Mouse (Mus musculus) limb, embryonic 10.5 days (tissue): ENCODE measurements around the gene Bola1. TPM values are rescaled to one million over a fixed set of nuclear protein-coding genes. Genes with fewer than 3 reads are reported as not detected.
A peak's percentile ranks its signal among the peaks of the same experiment; 100 is the strongest.
"Not testable (repeated sequence)": the region's sequence is repeated elsewhere in the genome, so short reads cannot be mapped to it uniquely, and the experiment has no call there.

Experiments used
- DNase-seq: peaks from one replicate; pipeline ENCODE4 v3.0.0-alpha.2; 2017; ENCODE audit warnings: low spot score
- H3K27ac ChIP-seq: fragments of 300-500 bp; sonication (generic); 2 replicates; pipeline ENCODE4 v1.5.1; 2016; ENCODE audit warnings: mild to moderate bottlenecking
- H3K27me3 ChIP-seq: fragments of 300-500 bp; sonication (generic); 2 replicates; pipeline ENCODE4 v1.6.1; 2016; ENCODE audit warnings: low read depth, mild to moderate bottlenecking; ENCODE audit not compliant: poor library complexity, severe bottlenecking
- H3K36me3 ChIP-seq: fragments of 300-500 bp; sonication (generic); 2 replicates; pipeline ENCODE4 v1.6.1; 2016; ENCODE audit warnings: mild to moderate bottlenecking, moderate library complexity
- H3K4me1 ChIP-seq: fragments of 300-500 bp; sonication (generic); 2 replicates; pipeline ENCODE4 v1.6.1; 2016
- H3K4me3 ChIP-seq: fragments of 300-500 bp; sonication (generic); 2 replicates; pipeline ENCODE4 v1.5.1; 2016; ENCODE audit warnings: mild to moderate bottlenecking, moderate library complexity
- H3K9me3 ChIP-seq: fragments of 300-500 bp; sonication (generic); replicated peaks from 2 replicates; pipeline ENCODE4 v1.6.1; 2016; ENCODE audit warnings: mild to moderate bottlenecking
- WGBS: fragments of 180-500 bp; shearing (Covaris S2); methylation state at CpG from one replicate; pipeline ENCODE4 v1.1.7; 2016; 5-methylcytosine and 5-hydroxymethylcytosine counted together
- polyA plus RNA-seq: library from polyadenylated mRNA; unstranded; fragments of >200 nt; fragmentation: Nextera tagmentation; extraction: Ambion mirVana; gene quantifications from 2 replicates; pipeline ENCODE4 v1.2.1, GENCODE M21; 2016

Gene Bola1
- polyA plus RNA-seq, 1 experiment from 2014 or later = 74.2 TPM

DNA sequence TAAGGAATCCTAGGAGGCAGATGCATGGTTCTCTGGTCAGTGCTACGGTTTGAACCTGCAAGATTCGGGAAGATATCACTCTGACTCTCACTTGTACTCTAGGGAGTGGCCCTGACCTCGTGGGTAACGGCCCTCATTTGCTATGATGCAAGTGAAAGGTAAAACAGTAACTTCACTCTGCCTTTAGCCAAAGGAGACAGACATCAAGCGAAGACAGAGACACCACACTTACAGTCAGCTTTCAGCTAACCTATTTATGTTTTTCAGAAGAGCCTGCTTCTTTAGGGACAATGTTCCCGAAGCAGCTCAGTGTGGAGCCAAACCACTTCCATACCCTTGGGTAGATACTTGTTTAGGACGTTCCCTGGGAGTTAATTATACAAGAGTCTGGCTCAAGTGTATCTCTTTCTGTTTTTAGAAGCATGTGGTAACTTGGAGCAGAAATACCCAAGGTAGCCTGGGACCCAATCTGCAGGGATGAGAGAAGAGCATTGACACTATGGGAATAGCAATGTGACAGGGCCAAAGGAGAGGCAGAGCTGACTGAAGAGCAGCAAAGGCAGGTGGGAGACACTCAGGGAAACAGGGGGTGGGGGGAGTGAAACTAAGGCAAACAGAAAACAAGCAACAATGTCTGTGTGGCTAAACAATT, 24.5 kb upstream of the Bola1 start:
- no peak for DNase-seq
- Histone ChIP-seq H3K36me3 (no peaks in the 10 kb centered on the region), H3K27me3 (peaks cover 2% of the 10 kb centered on the region; the same call in 1 of the 2 replicates), H3K27ac (peak overlapping the region; percentile 95), H3K4me3 (peak overlapping the region; percentile 55), H3K4me1 (peaks cover 56% of the 10 kb centered on the region), H3K9me3 (no peaks in the 10 kb centered on the region)
- WGBS = 89% methylated on average over 7 of the region's 7 CpGs

DNA sequence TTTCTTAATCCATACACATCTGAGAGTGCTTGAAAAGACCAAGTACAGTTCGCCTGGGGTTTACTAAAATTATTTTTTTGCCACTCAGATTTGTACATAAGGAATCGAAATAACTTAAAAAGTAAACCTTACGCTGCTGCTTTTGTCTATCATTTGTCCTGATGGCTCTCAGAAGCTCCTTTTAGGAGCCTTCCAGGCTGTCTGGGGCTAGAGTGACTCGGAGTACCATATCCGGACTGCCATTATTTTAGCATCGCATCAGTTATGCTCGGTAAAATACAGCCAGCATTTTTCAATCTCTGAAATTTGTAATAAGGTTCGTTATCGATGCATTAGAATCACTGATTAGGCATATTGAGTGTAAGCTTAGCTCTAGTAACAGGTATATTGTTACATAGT, 21.3 kb upstream of the Bola1 start:
- no peak for DNase-seq
- peak overlapping the region; percentile 40 for H3K4me3 ChIP-seq
- H3K4me1 ChIP-seq = peaks cover 49% of the 10 kb centered on the region
- H3K9me3 ChIP-seq = no peaks in the 10 kb centered on the region
- no peaks in the 10 kb centered on the region for H3K27me3 ChIP-seq
- peak overlapping the region; percentile 95 for H3K27ac ChIP-seq
- no peaks in the 10 kb centered on the region for H3K36me3 ChIP-seq
- WGBS = 87% methylated on average over 9 of the region's 9 CpGs

- peaks cover 49% of the 10 kb centered on the region for H3K4me1 ChIP-seq
- DNase-seq = peak; percentile 75
- not testable (repeated sequence) for H3K36me3 ChIP-seq, H3K27me3 ChIP-seq, H3K9me3 ChIP-seq
- peak within 1 kb of the TSS; percentile 95 for H3K27ac ChIP-seq
- 5% methylated on average over 29 of the region's 85 CpGs for WGBS
- H3K4me3 ChIP-seq = peak within 1 kb of the TSS; percentile 40
These were observed 20.7 kb upstream of the Bola1 start, which contains the start of gene Hist2h2aa2 for GRCm38 (mm10) chr3:96239949-96240798. Gene Hist2h2aa2, minus strand, starts transcription at chr3:96240276.

DNA sequence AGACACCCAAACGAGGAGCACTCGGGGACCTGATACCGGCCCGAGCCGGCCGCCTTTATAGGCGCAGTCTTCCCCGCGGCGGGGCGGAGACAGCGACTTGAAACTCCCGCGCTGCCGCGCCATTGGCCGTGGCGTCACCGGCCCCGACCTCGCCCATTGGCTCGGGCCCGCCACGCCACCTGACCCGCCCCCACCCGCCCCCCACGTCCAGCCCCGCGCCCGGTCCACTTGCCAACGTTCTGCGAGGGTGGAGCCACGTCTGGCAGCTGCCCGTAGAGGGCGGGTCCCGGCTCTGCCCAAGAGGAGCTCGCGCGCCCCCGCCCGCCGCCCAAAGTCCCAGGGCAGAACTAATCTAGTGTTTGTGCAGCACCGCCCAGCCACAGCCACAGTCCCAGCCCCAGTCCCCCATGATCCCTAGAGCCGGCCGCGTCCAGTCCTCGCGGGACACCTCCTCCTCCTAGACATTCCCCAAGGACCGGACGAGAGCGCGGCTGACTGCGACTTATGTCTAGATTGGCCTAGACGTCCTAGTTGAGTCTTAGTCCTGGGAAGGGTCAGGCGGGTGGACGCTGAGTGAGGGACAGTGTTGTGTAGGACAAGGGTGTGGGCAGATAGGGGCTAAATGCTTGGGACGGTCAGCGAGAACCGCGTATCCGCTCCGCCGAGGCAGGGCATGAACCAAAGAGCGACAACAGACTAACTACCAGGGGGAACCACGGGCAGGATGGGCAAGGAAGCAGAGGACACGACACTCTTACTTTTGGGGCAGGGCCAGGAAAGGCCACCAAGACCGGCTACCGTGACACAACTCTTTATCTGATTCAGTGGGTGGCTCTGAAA, 19.7 kb upstream of the Bola1 start, which contains the start of gene Hist2h3c2:
Gene Hist2h3c2 (minus strand): TSS at position 174 of the 840 bp plus-strand sequence.
- H3K36me3 ChIP-seq, H3K9me3 ChIP-seq, H3K27me3 ChIP-seq, DNase-seq: not testable (repeated sequence)
- WGBS = under 1% methylated on average over 12 of the region's 68 CpGs
- Histone ChIP-seq H3K27ac (peak within 1 kb of the TSS; percentile 90), H3K4me1 (peaks cover 39% of the 10 kb centered on the region), H3K4me3 (peak within 1 kb of the TSS; percentile 57)

- Histone ChIP-seq H3K27ac (peak overlapping the region; percentile 90), H3K27me3 (no peaks in the 10 kb centered on the region), H3K4me1 (peaks cover 28% of the 10 kb centered on the region), H3K9me3 (no peaks in the 10 kb centered on the region), H3K4me3 (peak overlapping the region; percentile 57), H3K36me3 (no peaks in the 10 kb centered on the region)
- peak; percentile 43 for DNase-seq
- WGBS = under 1% methylated on average over 12 of the region's 12 CpGs
These were observed 18.5 kb upstream of the Bola1 start for GRCm38 (mm10) chr3:96237904-96238511.

DNA sequence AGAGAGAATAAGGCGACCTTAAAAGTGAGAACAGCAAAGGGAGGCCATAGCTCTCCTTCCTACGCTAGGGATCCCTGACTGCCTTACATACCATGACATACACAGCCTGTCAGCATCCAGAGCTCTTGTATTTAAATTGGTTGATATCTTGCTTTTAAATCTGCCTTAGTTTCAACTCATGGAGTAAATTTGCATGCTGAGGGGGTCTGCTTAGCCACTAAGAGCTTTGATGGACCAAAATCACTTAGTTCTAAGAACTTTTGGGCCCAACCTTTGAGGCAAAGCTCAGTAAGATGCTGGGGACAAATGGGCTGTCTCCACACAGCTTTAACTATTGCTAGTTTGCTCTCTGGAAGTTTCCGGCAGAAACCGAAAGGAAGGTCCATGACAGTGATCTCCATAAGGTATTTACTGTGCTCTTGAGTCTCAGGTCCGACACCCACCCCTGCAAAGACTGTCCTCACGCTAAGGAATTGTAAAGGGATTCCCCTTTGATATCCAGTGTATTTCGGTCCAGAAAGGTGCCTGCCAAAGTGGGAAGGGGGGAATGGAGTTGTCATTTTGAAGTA, 17.9 kb upstream of the Bola1 start:
- Histone ChIP-seq H3K27me3 (no peaks in the 10 kb centered on the region), H3K9me3 (no peaks in the 10 kb centered on the region), H3K4me1 (peaks cover 22% of the 10 kb centered on the region), H3K36me3 (no peaks in the 10 kb centered on the region), H3K27ac (peak overlapping the region; percentile 90), H3K4me3 (peak overlapping the region; percentile 57)
- DNase-seq = peak; percentile 49
- 31% methylated on average over 7 of the region's 7 CpGs for WGBS

- H3K4me1 ChIP-seq = peaks cover 19% of the 10 kb centered on the region
- peak overlapping the region; percentile 90 for H3K27ac ChIP-seq
- H3K36me3 ChIP-seq = no peaks in the 10 kb centered on the region
- peak overlapping the region; percentile 57 for H3K4me3 ChIP-seq
- H3K9me3 ChIP-seq = no peaks in the 10 kb centered on the region
- 87% methylated on average over 4 of the region's 4 CpGs for WGBS
- no peaks in the 10 kb centered on the region for H3K27me3 ChIP-seq
- peak; percentile 40 for DNase-seq
These were observed 17.4 kb upstream of the Bola1 start for GRCm38 (mm10) chr3:96236834-96237334.

- 67% methylated on average over 3 of the region's 3 CpGs for WGBS
- no peak overlapping the region for H3K27ac ChIP-seq
These were observed 16.3 kb upstream of the Bola1 start for GRCm38 (mm10) chr3:96235836-96236235.

DNA sequence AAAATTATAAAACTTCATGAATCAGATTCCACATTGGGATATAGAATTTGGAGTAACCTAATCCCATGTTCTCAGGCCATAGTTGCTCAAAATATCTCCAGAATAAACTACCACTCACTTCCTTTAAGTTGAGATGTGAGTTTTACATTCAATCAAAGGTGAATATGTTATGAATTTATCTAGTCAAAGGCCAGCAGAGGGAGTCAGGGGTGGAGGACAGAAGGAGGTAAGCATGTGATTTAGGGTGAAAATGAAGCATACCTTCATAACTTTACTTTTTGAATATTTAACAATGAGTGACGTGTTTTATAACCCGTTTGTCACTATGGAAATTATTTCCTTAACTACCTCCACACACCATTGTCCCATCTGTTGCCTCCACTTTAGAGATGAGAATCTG, 15.4 kb upstream of the Bola1 start:
- Histone ChIP-seq H3K27me3 (no peaks in the 10 kb centered on the region), H3K4me1 (peaks cover 12% of the 10 kb centered on the region), H3K27ac (no peak overlapping the region), H3K36me3 (no peaks in the 10 kb centered on the region), H3K4me3 (no peak overlapping the region), H3K9me3 (no peaks in the 10 kb centered on the region)
- WGBS = 87% methylated on average over 2 of the region's 2 CpGs
- DNase-seq = no peak

More at GRCm38 (mm10) chr3:96235836-96236235, 16.3 kb upstream of the Bola1 start:
- H3K36me3 ChIP-seq = no peaks in the 10 kb centered on the region
- H3K4me3 ChIP-seq = no peak overlapping the region; the same call in 1 of the 2 replicates
- no peaks in the 10 kb centered on the region for H3K27me3 ChIP-seq
- no peak for DNase-seq
- no peaks in the 10 kb centered on the region for H3K9me3 ChIP-seq
- peaks cover 15% of the 10 kb centered on the region for H3K4me1 ChIP-seq

- no peak for DNase-seq
- WGBS = 68% methylated on average over 2 of the region's 2 CpGs
- H3K27ac ChIP-seq = no peak overlapping the region
These were observed 12.2 kb upstream of the Bola1 start for GRCm38 (mm10) chr3:96231758-96232120.

GRCm38 (mm10) chr3:96230910-96231757, 11.6 kb upstream of the Bola1 start:
- WGBS = 78% methylated on average over 4 of the region's 4 CpGs
- no peaks in the 10 kb centered on the region for H3K36me3 ChIP-seq
- no peak overlapping the region for H3K27ac ChIP-seq
- H3K27me3 ChIP-seq = no peaks in the 10 kb centered on the region
- H3K4me1 ChIP-seq = peaks cover 2% of the 10 kb centered on the region; the same call in 1 of the 2 replicates
- no peaks in the 10 kb centered on the region for H3K9me3 ChIP-seq
- no peak for DNase-seq
- no peak overlapping the region for H3K4me3 ChIP-seq

More at GRCm38 (mm10) chr3:96231758-96232120, 12.2 kb upstream of the Bola1 start:
- Histone ChIP-seq H3K9me3 (no peaks in the 10 kb centered on the region), H3K4me1 (peaks cover under 1% of the 10 kb centered on the region; the same call in 1 of the 2 replicates), H3K36me3 (no peaks in the 10 kb centered on the region), H3K4me3 (no peak overlapping the region), H3K27me3 (no peaks in the 10 kb centered on the region)
